In genomic region chr3:28745835-28746483, GRCm38 (mm10) we compare ENCODE assay signal across 9 mouse cellular contexts. TPM values are rescaled to one million over a fixed set of nuclear protein-coding genes. Genes with fewer than 3 reads are reported as not detected.
DNase-seq lines count a peak whose midpoint lies in the region; ATAC-seq and TF ChIP-seq lines count a peak whose summit lies in the region.
"Had no signal": no experiment of that assay in that cellular context is flagged by ENCODE, and none has a peak within 500 bp of the region (broad histone marks: within the 10 kb centered on the region; RNA-seq: fewer than 3 reads in every experiment).

No protein-coding gene starts in this region.

- H3K9ac ChIP-seq in kidney, embryonic 16.5 days (replicated peaks; ENCODE audit: low read length): no peak overlapping the region
- no peak overlapping the region for H3K9ac ChIP-seq in liver, adult 2 months (ENCODE audit: low read depth, low read length)
- no peak overlapping the region for H3K9ac ChIP-seq in stomach, embryonic 14.5 days (replicated peaks; ENCODE audit: low read depth, low read length)
- H3K9ac ChIP-seq: heart, embryonic 15.5 days had no signal

- peak; percentile 96 for ATAC-seq in CD4-positive, CD25-positive, alpha-beta regulatory T cell, adult 4 months
- peak; percentile 77; the same call in 1 of the 2 replicates for ATAC-seq in kidney, embryonic 16.5 days (ENCODE audit: low FRiP score, low TSS enrichment)
- peak; percentile 67 for ATAC-seq in stomach, embryonic 14.5 days (ENCODE audit: insufficient number of reproducible peaks, insufficient read depth, low FRiP score, low read depth)

- no peak overlapping the region for H3K4me3 ChIP-seq in bone marrow macrophage, adult 2 months (ENCODE audit: insufficient read depth, low read length)
- H3K4me3 ChIP-seq in embryonic fibroblast, embryonic 13.5 days (ENCODE audit: insufficient read depth, low read length): no peak overlapping the region
- no peak overlapping the region for H3K4me3 ChIP-seq in heart, embryonic 10.5 days
- H3K4me3 ChIP-seq in kidney, embryonic 16.5 days (ENCODE audit: low read length): no peak overlapping the region
- H3K4me3 ChIP-seq in liver, adult 2 months (ENCODE audit: insufficient read depth, low read depth, low read length): no peak overlapping the region
- no peak overlapping the region for H3K4me3 ChIP-seq in myocyte
- H3K4me3 ChIP-seq in stomach, embryonic 14.5 days (ENCODE audit: low read depth, low read length): no peak overlapping the region
- H3K4me3 ChIP-seq: heart, embryonic 15.5 days had no signal

- 32% methylated on average over 7 of the region's 7 CpGs for WGBS in heart, embryonic 10.5 days
- WGBS in kidney, embryonic 16.5 days: 32% methylated on average over 7 of the region's 7 CpGs
- WGBS in liver, adult 2 months: 31% methylated on average over 7 of the region's 7 CpGs
- 34% methylated on average over 7 of the region's 7 CpGs for WGBS in stomach, embryonic 14.5 days

- no peak overlapping the region for H3K27ac ChIP-seq in bone marrow macrophage, adult 2 months (ENCODE audit: insufficient read depth, low read depth, low read length)
- no peak overlapping the region for H3K27ac ChIP-seq in embryonic fibroblast, embryonic 13.5 days (ENCODE audit: insufficient read depth, low read length)
- no peak overlapping the region for H3K27ac ChIP-seq in heart, embryonic 10.5 days
- H3K27ac ChIP-seq in kidney, embryonic 16.5 days (ENCODE audit: low read length): no peak overlapping the region
- H3K27ac ChIP-seq in liver, adult 2 months (replicated peaks; ENCODE audit: insufficient read depth, low read depth, low read length): no peak overlapping the region
- H3K27ac ChIP-seq in stomach, embryonic 14.5 days (ENCODE audit: low read length): no peak overlapping the region
- H3K27ac ChIP-seq: heart, embryonic 15.5 days had no signal

- no peaks in the 10 kb centered on the region for H3K4me1 ChIP-seq in bone marrow macrophage, adult 2 months (ENCODE audit: control insufficient read depth, insufficient read depth, low read length)
- H3K4me1 ChIP-seq in embryonic fibroblast, embryonic 13.5 days (ENCODE audit: control insufficient read depth, insufficient read depth, low read length): no peaks in the 10 kb centered on the region
- peaks cover 5% of the 10 kb centered on the region; the same call in 1 of the 2 replicates for H3K4me1 ChIP-seq in heart, embryonic 10.5 days
- H3K4me1 ChIP-seq in kidney, embryonic 16.5 days (ENCODE audit: insufficient read depth, low read length): no peaks in the 10 kb centered on the region
- H3K4me1 ChIP-seq in liver, adult 2 months (ENCODE audit: control insufficient read depth, insufficient read depth, low read length): no peaks in the 10 kb centered on the region
- H3K4me1 ChIP-seq in stomach, embryonic 14.5 days (ENCODE audit: control insufficient read depth, insufficient read depth, low read length): no peaks in the 10 kb centered on the region

- no peak overlapping the region for H3ac ChIP-seq in myocyte (ENCODE audit: control insufficient read depth, insufficient read length)

- no peaks in the 10 kb centered on the region for H3K36me3 ChIP-seq in heart, embryonic 10.5 days
- no peaks in the 10 kb centered on the region for H3K36me3 ChIP-seq in kidney, embryonic 16.5 days (ENCODE audit: insufficient read depth, low read length)
- no peaks in the 10 kb centered on the region for H3K36me3 ChIP-seq in liver, adult 2 months (ENCODE audit: control insufficient read depth, insufficient read depth, low read length)
- H3K36me3 ChIP-seq in myocyte (ENCODE audit: control insufficient read depth, insufficient read depth): no peaks in the 10 kb centered on the region
- H3K36me3 ChIP-seq in stomach, embryonic 14.5 days (ENCODE audit: control insufficient read depth, insufficient read depth, low read length): no peaks in the 10 kb centered on the region
- H3K36me3 ChIP-seq: heart, embryonic 15.5 days had no signal

- TF ChIP-seq CTCF in bone marrow macrophage, adult 2 months (IDR thresholded peaks at IDR 0.05; ENCODE audit: low read depth, low read length): peak; percentile 86
- peak; percentile 89 for TF ChIP-seq CTCF in embryonic fibroblast, embryonic 13.5 days (IDR thresholded peaks at IDR 0.05; ENCODE audit: borderline replicate concordance, insufficient read depth, low read length)
- peak; percentile 89 for TF ChIP-seq CTCF in liver, adult 2 months (IDR thresholded peaks at IDR 0.05; ENCODE audit: low read depth, low read length)

- H3K4me2 ChIP-seq in kidney, embryonic 16.5 days (replicated peaks; ENCODE audit: low read depth, low read length): no peak overlapping the region
- H3K4me2 ChIP-seq in myocyte (ENCODE audit: low read depth): no peak overlapping the region
- H3K4me2 ChIP-seq in stomach, embryonic 14.5 days (replicated peaks; ENCODE audit: low read depth, low read length): no peak overlapping the region
- H3K4me2 ChIP-seq: heart, embryonic 15.5 days had no signal

- no peaks in the 10 kb centered on the region for H3K9me3 ChIP-seq in heart, embryonic 10.5 days
- no peaks in the 10 kb centered on the region for H3K9me3 ChIP-seq in kidney, embryonic 16.5 days (ENCODE audit: low read length)
- H3K9me3 ChIP-seq in stomach, embryonic 14.5 days (ENCODE audit: control insufficient read depth, low read depth, low read length): no peaks in the 10 kb centered on the region
- H3K9me3 ChIP-seq: heart, embryonic 15.5 days had no signal

- no peaks in the 10 kb centered on the region for H3K79me2 ChIP-seq in liver, adult 2 months (ENCODE audit: control insufficient read depth, insufficient read depth, low read length)
- no peaks in the 10 kb centered on the region for H3K79me2 ChIP-seq in myocyte (ENCODE audit: control insufficient read depth, insufficient read depth)

- no peak for TF ChIP-seq POLR2A in bone marrow macrophage, adult 2 months (IDR thresholded peaks at IDR 0.05; ENCODE audit: borderline replicate concordance, low read depth, low read length)
- no peak for TF ChIP-seq POLR2A in embryonic fibroblast, embryonic 13.5 days (IDR thresholded peaks at IDR 0.05; ENCODE audit: low read depth, low read length)
- no peak for TF ChIP-seq POLR2A in liver, adult 2 months (IDR thresholded peaks at IDR 0.05; ENCODE audit: extremely low read depth, insufficient read depth, low read length)
- no peak for TF ChIP-seq POLR2A in myocyte (IDR thresholded peaks at IDR 0.05; ENCODE audit: insufficient read length, low read depth)

- DNase-seq in heart, embryonic 10.5 days (ENCODE audit: low spot score): peak; percentile 85
- peak; percentile 77 for DNase-seq in liver, adult 2 months (ENCODE audit: extremely low read depth, low read depth, low spot score)

- no peaks in the 10 kb centered on the region for H3K27me3 ChIP-seq in heart, embryonic 10.5 days (ENCODE audit: insufficient read depth, poor library complexity, severe bottlenecking)
- no peaks in the 10 kb centered on the region for H3K27me3 ChIP-seq in kidney, embryonic 16.5 days (ENCODE audit: insufficient read depth, low read length)
- H3K27me3 ChIP-seq in liver, adult 2 months (ENCODE audit: control insufficient read depth, insufficient read depth, low read length): no peaks in the 10 kb centered on the region
- no peaks in the 10 kb centered on the region for H3K27me3 ChIP-seq in myocyte (ENCODE audit: control insufficient read depth, insufficient read depth, insufficient read length)
- no peaks in the 10 kb centered on the region for H3K27me3 ChIP-seq in stomach, embryonic 14.5 days (ENCODE audit: control insufficient read depth, insufficient read depth, low read length)
- H3K27me3 ChIP-seq: heart, embryonic 15.5 days had no signal

TF ChIP-seq in myocyte, 11 proteins besides CTCF, POLR2A, EP300 and RAD21 (continues in another document):
- no peak for TF ChIP-seq TCF12 (IDR thresholded peaks at IDR 0.05; ENCODE audit: insufficient read depth, poor library complexity, severe bottlenecking)

RNA-seq across cellular contexts. Expression of gene Eif5a2, which starts 35.1 kb away (rescaled TPM):
- polyA plus RNA-seq in CD4-positive, CD25-positive, alpha-beta regulatory T cell, adult 4 months (2017; shearing (Covaris generic)): 1 to 10 TPM; 4.4 to 5.2 TPM
- polyA plus RNA-seq in bone marrow macrophage, adult 2 months (2012; ENCODE audit: insufficient read depth, insufficient read length, missing spikeins): 5.7 and 7.2 TPM in 2 replicates
- polyA plus RNA-seq in embryonic fibroblast, embryonic 13.5 days (2011; ENCODE audit: insufficient read length, low read depth, missing spikeins): 11.6 and 12.5 TPM in 2 replicates
- polyA plus RNA-seq in heart, embryonic 10.5 days (2016; fragmentation: Nextera tagmentation; extraction: Ambion mirVana): 11.6 and 16.3 TPM in 2 replicates
- 8.4 and 8.6 TPM in 2 replicates for polyA plus RNA-seq in kidney, embryonic 16.5 days (2015; fragmentation: Nextera tagmentation; extraction: Ambion mirVana)
- 0.46 and 0.47 TPM in 2 replicates for total RNA-seq in liver, adult 2 months (2014; rRNA removed)
- polyA plus RNA-seq in liver, adult 2 months (2012; rRNA removed): 0.02 and 0.09 TPM in 2 replicates
- polyA plus RNA-seq in myocyte (2012; fragmentation: generic; extraction: Trizol): 0.48 TPM
- 7.4 and 7.8 TPM in 2 replicates for polyA plus RNA-seq in stomach, embryonic 14.5 days (2014; fragmentation: Nextera tagmentation; extraction: Ambion mirVana)

RNA-seq across cellular contexts. Expression of gene Slc2a2, which starts 48.3 kb away (rescaled TPM):
- not detected for polyA plus RNA-seq in CD4-positive, CD25-positive, alpha-beta regulatory T cell, adult 4 months (2017; shearing (Covaris generic))
- polyA plus RNA-seq in bone marrow macrophage, adult 2 months (2012; ENCODE audit: insufficient read depth, insufficient read length, missing spikeins): not detected in 2 replicates
- not detected in 2 replicates for polyA plus RNA-seq in embryonic fibroblast, embryonic 13.5 days (2011; ENCODE audit: insufficient read length, low read depth, missing spikeins)
- polyA plus RNA-seq in heart, embryonic 10.5 days (2016; fragmentation: Nextera tagmentation; extraction: Ambion mirVana): 0.11 and 3.1 TPM in 2 replicates
- 26.3 and 28.6 TPM in 2 replicates for polyA plus RNA-seq in kidney, embryonic 16.5 days (2015; fragmentation: Nextera tagmentation; extraction: Ambion mirVana)
- total RNA-seq in liver, adult 2 months (2014; rRNA removed): 229 and 337 TPM in 2 replicates
- polyA plus RNA-seq in liver, adult 2 months (2012; rRNA removed): 135 and 208 TPM in 2 replicates
- not detected for polyA plus RNA-seq in myocyte (2012; fragmentation: generic; extraction: Trizol)
- 0.10 and 0.29 TPM in 2 replicates for polyA plus RNA-seq in stomach, embryonic 14.5 days (2014; fragmentation: Nextera tagmentation; extraction: Ambion mirVana)

RNA-seq across cellular contexts. Expression of gene Rpl22l1, which starts 59.3 kb away (rescaled TPM):
- polyA plus RNA-seq in CD4-positive, CD25-positive, alpha-beta regulatory T cell, adult 4 months (2017; shearing (Covaris generic)): 100 to 1,000 TPM; 589 to 692 TPM
- polyA plus RNA-seq in bone marrow macrophage, adult 2 months (2012; ENCODE audit: insufficient read depth, insufficient read length, missing spikeins): 236 and 242 TPM in 2 replicates
- 655 and 706 TPM in 2 replicates for polyA plus RNA-seq in embryonic fibroblast, embryonic 13.5 days (2011; ENCODE audit: insufficient read length, low read depth, missing spikeins)
- 267 and 279 TPM in 2 replicates for polyA plus RNA-seq in heart, embryonic 10.5 days (2016; fragmentation: Nextera tagmentation; extraction: Ambion mirVana)
- polyA plus RNA-seq in kidney, embryonic 16.5 days (2015; fragmentation: Nextera tagmentation; extraction: Ambion mirVana): 307 and 316 TPM in 2 replicates
- 73.6 and 78.8 TPM in 2 replicates for total RNA-seq in liver, adult 2 months (2014; rRNA removed)
- polyA plus RNA-seq in liver, adult 2 months (2012; rRNA removed): 3.8 and 4.9 TPM in 2 replicates
- 231 TPM for polyA plus RNA-seq in myocyte (2012; fragmentation: generic; extraction: Trizol)
- polyA plus RNA-seq in stomach, embryonic 14.5 days (2014; fragmentation: Nextera tagmentation; extraction: Ambion mirVana): 503 and 512 TPM in 2 replicates

Comparison
In these comparisons a context has a peak if more than half of its experiments do, and no peak if none do; other contexts are left out.
1. RNA of gene Rpl22l1, which starts 59.3 kb away (polyA plus RNA-seq): 655 to 706 TPM in embryonic fibroblast, embryonic 13.5 days, 589 to 692 TPM in CD4-positive, CD25-positive, alpha-beta regulatory T cell, adult 4 months, 503 to 512 TPM in stomach, embryonic 14.5 days, 307 to 316 TPM in kidney, embryonic 16.5 days, 267 to 279 TPM in heart, embryonic 10.5 days, 236 to 242 TPM in bone marrow macrophage, adult 2 months and 231 TPM in myocyte (single experiment); 3.8 to 4.9 TPM in liver, adult 2 months; every median in the first group is over 10 times any median in the second.
2. Peak in every context shown above with its lines, with median percentiles within 50 percentile points of each other: ATAC-seq and CTCF ChIP-seq.